Mouse (Mus musculus) lung, postnatal 0 days (tissue): Measurements from ENCODE around the gene Cfap99.

Experiments used
- CTCF ChIP-seq: IDR thresholded peaks from 2 replicates; pipeline ENCODE4 v1.5.1; 2016; ENCODE audit warnings: antibody characterized with exemption, mild to moderate bottlenecking
- EP300 ChIP-seq: IDR thresholded peaks from 2 replicates; pipeline ENCODE4 v1.6.1; 2016; ENCODE audit warnings: antibody characterized with exemption, mild to moderate bottlenecking, control low read depth

DNA sequence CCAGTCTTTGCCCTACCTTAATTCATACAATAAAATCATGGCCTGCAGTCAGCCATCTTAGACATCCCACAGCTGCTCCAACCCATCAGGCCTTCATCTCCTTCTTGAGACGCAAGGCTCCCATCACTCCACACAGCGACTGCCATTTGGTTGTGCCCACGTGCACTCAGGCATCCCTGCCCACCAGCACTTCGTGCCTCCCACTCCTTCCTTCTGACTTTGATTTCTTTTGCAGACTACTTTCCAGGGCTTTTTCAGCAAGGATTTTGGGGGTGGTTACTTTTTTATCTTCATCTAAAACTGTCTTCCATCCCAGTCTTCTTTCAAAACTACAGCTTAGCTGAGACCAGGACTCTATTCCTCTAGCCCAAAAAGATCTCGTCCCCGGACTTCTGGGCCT lies 11.7 kb upstream of the Cfap99 start:
- no peak for TF ChIP-seq CTCF
- TF ChIP-seq EP300 = no peak
